Mouse (Mus musculus) left cerebral cortex, adult 9 months (tissue): ENCODE results near the gene Npepl1.

Experiments used
- DNase-seq, 2 experiments: peaks; one replicate each; pipeline ENCODE4 v3.0.0; 2022; ENCODE audit warnings: low spot score in 2 of 2

Npepl1 gene

GRCm38 (mm10) chr2:174109991-174110782 is at the start of gene Npepl1:
Npepl1 (plus strand) TSS chr2:174110349.
- DNase-seq: peak in 1 of 2 experiments; percentile 47

GRCm38 (mm10) chr2:174061219-174061618 is 48.9 kb upstream of the Npepl1 start:
- DNase-seq: no peak

GRCm38 (mm10) chr2:174063074-174063473 is 47.1 kb upstream of the Npepl1 start:
- no peak for DNase-seq

GRCm38 (mm10) chr2:174063527-174064211 is 46.5 kb upstream of the Npepl1 start:
- DNase-seq: no peak

GRCm38 (mm10) chr2:174067793-174068419 is 42.2 kb upstream of the Npepl1 start:
- DNase-seq: no peak

GRCm38 (mm10) chr2:174069532-174070049 is 40.6 kb upstream of the Npepl1 start:
- no peak for DNase-seq

- no peak for DNase-seq
Measured at GRCm38 (mm10) chr2:174071406-174071805, 38.7 kb upstream of the Npepl1 start.

- no peak for DNase-seq
Measured at GRCm38 (mm10) chr2:174073156-174073790, 36.9 kb upstream of the Npepl1 start.

- no peak for DNase-seq
Measured at GRCm38 (mm10) chr2:174074621-174075020, 35.5 kb upstream of the Npepl1 start.

- peak in 1 of 2 experiments; percentile 21 for DNase-seq
Measured at GRCm38 (mm10) chr2:174075072-174075570, 35.0 kb upstream of the Npepl1 start.

- peak; percentile 72 to 95 for DNase-seq
Measured at GRCm38 (mm10) chr2:174075673-174076432, 34.3 kb upstream of the Npepl1 start, which contains the start of gene Stx16. Stx16 (plus strand) TSS chr2:174076308.

GRCm38 (mm10) chr2:174076433-174076824 is 33.7 kb upstream of the Npepl1 start:
- no peak for DNase-seq

- no peak for DNase-seq
Measured at GRCm38 (mm10) chr2:174077004-174077695, 33.0 kb upstream of the Npepl1 start.

GRCm38 (mm10) chr2:174077776-174078338 is 32.3 kb upstream of the Npepl1 start:
- DNase-seq: no peak

- no peak for DNase-seq
Measured at GRCm38 (mm10) chr2:174081833-174082232, 28.3 kb upstream of the Npepl1 start.

GRCm38 (mm10) chr2:174082380-174082918 is 27.7 kb upstream of the Npepl1 start:
- no peak for DNase-seq

- DNase-seq: no peak
Measured at GRCm38 (mm10) chr2:174095086-174095485, 15.1 kb upstream of the Npepl1 start.

- DNase-seq: no peak
Measured at GRCm38 (mm10) chr2:174102399-174102798, 7.8 kb upstream of the Npepl1 start.

GRCm38 (mm10) chr2:174103527-174103926 is 6.6 kb upstream of the Npepl1 start:
- DNase-seq: no peak

- DNase-seq: no peak
Measured at GRCm38 (mm10) chr2:174107375-174107774, 2.8 kb upstream of the Npepl1 start.
